Mouse (Mus musculus) heart, adult 2 months (tissue): Measurements from ENCODE around the gene Rnf149. TPM values are rescaled to one million over a fixed set of nuclear protein-coding genes. Genes with fewer than 3 reads are reported as not detected.

Experiments used
- DNase-seq, 2 experiments: peaks; one replicate each; pipeline ENCODE4 v3.0.0; 2021
- H3K27ac ChIP-seq: fragments of 200-600 bp; 2 replicates; pipeline ENCODE4 v1.8.1; 2022
- H3K27me3 ChIP-seq: fragments of 200-500 bp; 2 replicates; pipeline ENCODE4 v1.6.1; 2012; ENCODE audit warnings: mild to moderate bottlenecking, low read length, inconsistent platforms, mixed read lengths; ENCODE audit not compliant: control insufficient read depth, insufficient read depth
- H3K36me3 ChIP-seq: fragments of 200-500 bp; 2 replicates; pipeline ENCODE4 v1.6.1; 2012; ENCODE audit warnings: low read length, inconsistent platforms; ENCODE audit not compliant: control insufficient read depth, insufficient read depth
- H3K4me1 ChIP-seq: fragments of 200-500 bp; 2 replicates; pipeline ENCODE4 v1.6.1; 2011; ENCODE audit warnings: low read length; ENCODE audit not compliant: control insufficient read depth, insufficient read depth
- H3K4me3 ChIP-seq: fragments of 200-600 bp; 2 replicates; pipeline ENCODE4 v1.8.1; 2022
- H3K79me2 ChIP-seq: fragments of 200-500 bp; replicated peaks from 2 replicates; pipeline ENCODE4 v1.6.1; 2012; ENCODE audit warnings: mild to moderate bottlenecking, inconsistent platforms, low read length, moderate library complexity, mixed read lengths; ENCODE audit not compliant: control insufficient read depth, insufficient read depth
- H3K9ac ChIP-seq: fragments of 200-500 bp; 2 replicates; pipeline ENCODE4 v1.6.1; 2012; ENCODE audit warnings: low read depth, mild to moderate bottlenecking, control low read depth, inconsistent platforms, low read length, mixed read lengths
- CTCF ChIP-seq: fragments of 200-600 bp; IDR thresholded peaks from 2 replicates; pipeline ENCODE4 v1.8.1; 2022; ENCODE audit warnings: antibody characterized with exemption, mild to moderate bottlenecking, moderate library complexity
- EP300 ChIP-seq: fragments of 200-500 bp; IDR thresholded peaks from 2 replicates; pipeline ENCODE4 v1.6.1; 2011; ENCODE audit warnings: low read depth, low read length, control low read depth; ENCODE audit not compliant: insufficient read depth
- POLR2A ChIP-seq: fragments of 200-500 bp; IDR thresholded peaks from 2 replicates; pipeline ENCODE4 v1.6.1; 2011; ENCODE audit warnings: mild to moderate bottlenecking, low read depth, low read length, control low read depth; ENCODE audit not compliant: insufficient read depth
- WGBS: fragments of 180-500 bp; shearing (Covaris S2); methylation state at CpG from one replicate; pipeline ENCODE4 v1.1.7; 2018; 5-methylcytosine and 5-hydroxymethylcytosine counted together
- intact Hi-C: fragments of 180-260 bp; cut with DNase I; formaldehyde crosslinking; loops from one replicate; pipeline ENCODE4 v1.15.1; 2025
- polyA plus RNA-seq: library from polyadenylated mRNA; depleted of rRNA; stranded (reverse); fragments of >200 nt; gene quantifications from 2 replicates; pipeline ENCODE4 v1.2.3, GENCODE M21; 2012
- total RNA-seq, 2 experiments: library from RNA; stranded (reverse); gene quantifications; 2 replicates each; pipeline ENCODE4 v1.2.3; 2021

Gene Rnf149
- total and polyA plus RNA-seq, 3 experiments: 3.6 to 8.5 (median 7.0) TPM

DNA sequence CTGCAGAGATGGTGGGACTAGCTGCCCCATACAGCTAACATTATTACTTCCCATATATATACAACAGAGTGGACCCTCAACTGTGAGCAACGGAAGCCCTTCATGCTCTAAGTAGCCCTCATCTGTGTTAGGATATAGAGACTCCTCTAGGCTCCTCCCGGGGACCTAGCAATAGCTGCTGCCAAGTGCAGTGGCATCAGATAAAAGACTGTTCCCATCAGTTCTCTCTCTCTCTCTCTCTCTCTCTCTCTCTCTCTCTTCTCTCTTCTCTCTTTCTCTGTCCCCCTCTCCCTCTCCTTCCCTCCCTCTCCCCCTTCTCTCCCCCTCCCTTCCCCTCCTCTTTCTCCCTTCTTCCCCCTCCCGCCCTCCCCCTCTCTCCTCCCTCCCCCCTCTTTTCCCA, 4.0 kb upstream of the Rnf149 start:
- TF ChIP-seq POLR2A (no peak), CTCF (no peak), EP300 (no peak)
- intact Hi-C loops: no loop called here
- H3K36me3 ChIP-seq: no peaks in the 10 kb centered on the region
- H3K4me1 ChIP-seq: no peaks in the 10 kb centered on the region
- 71% methylated on average over 2 of the region's 3 CpGs for WGBS
- no peaks in the 10 kb centered on the region for H3K79me2 ChIP-seq
- no peak for DNase-seq
- H3K27ac ChIP-seq: no peak overlapping the region
- H3K4me3 ChIP-seq: no peak overlapping the region
- H3K9ac ChIP-seq: no peak overlapping the region
- 0 out of 2 replicates have a peak, but pooled peaks cover 3% of the 10 kb centered on the region for H3K27me3 ChIP-seq

DNA sequence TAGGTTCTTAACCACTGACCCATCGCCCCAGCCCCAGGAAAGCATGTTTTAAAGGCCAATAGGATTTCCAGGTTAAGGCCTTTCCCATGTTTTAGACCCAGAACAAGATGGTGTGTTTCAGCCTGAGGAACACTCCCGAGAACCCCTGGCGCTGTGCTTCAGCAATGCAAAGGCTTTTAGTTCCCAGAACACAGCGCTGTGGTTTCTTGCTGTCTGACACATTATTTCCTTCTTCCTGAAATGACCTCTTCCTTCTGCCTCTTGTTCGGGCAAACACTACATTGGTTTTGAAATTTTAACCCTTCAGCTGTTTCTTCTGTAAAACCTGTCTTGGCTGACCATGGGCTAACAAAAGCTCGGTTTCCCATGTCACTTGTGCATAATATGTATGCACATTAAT, 1.9 kb upstream of the Rnf149 start:
- Histone ChIP-seq H3K36me3 (no peaks in the 10 kb centered on the region), H3K27ac (no peak overlapping the region), H3K4me3 (no peak overlapping the region), H3K9ac (no peak overlapping the region), H3K27me3 (no peaks in the 10 kb centered on the region), H3K79me2 (no peaks in the 10 kb centered on the region), H3K4me1 (peaks cover 2% of the 10 kb centered on the region)
- TF ChIP-seq CTCF (no peak), POLR2A (no peak), EP300 (no peak)
- 66% methylated on average over 6 of the region's 6 CpGs for WGBS
- no peak for DNase-seq
- intact Hi-C loops: no loop called here

DNA sequence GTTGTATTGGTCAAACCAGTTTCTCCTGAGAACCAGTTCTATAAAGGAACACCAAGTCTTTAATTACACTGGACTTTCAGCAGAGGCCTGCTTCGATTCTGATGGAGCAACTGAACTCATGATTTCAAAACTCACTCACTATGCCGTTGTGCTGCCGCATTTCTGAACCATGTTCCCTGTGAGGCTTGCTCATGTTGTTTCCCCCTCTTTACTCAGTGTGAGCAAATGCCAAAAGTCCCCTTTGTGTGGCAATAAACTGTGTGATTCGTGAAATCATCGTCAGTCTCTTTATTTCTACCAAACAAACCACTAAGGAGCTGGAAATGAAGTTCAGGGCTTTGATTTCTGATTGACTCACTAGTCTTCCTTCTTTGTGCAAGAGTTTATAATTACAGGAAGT, 1.2 kb upstream of the Rnf149 start:
- TF ChIP-seq POLR2A (no peak), EP300 (no peak)
- Histone ChIP-seq H3K79me2 (no peaks in the 10 kb centered on the region), H3K27me3 (no peaks in the 10 kb centered on the region), H3K4me3 (no peak overlapping the region), H3K36me3 (no peaks in the 10 kb centered on the region), H3K4me1 (peaks cover 2% of the 10 kb centered on the region), H3K27ac (no peak overlapping the region), H3K9ac (no peak overlapping the region)
- no peak for DNase-seq
- WGBS: 90% methylated on average over 5 of the region's 5 CpGs
- intact Hi-C loops: no loop called here

DNA sequence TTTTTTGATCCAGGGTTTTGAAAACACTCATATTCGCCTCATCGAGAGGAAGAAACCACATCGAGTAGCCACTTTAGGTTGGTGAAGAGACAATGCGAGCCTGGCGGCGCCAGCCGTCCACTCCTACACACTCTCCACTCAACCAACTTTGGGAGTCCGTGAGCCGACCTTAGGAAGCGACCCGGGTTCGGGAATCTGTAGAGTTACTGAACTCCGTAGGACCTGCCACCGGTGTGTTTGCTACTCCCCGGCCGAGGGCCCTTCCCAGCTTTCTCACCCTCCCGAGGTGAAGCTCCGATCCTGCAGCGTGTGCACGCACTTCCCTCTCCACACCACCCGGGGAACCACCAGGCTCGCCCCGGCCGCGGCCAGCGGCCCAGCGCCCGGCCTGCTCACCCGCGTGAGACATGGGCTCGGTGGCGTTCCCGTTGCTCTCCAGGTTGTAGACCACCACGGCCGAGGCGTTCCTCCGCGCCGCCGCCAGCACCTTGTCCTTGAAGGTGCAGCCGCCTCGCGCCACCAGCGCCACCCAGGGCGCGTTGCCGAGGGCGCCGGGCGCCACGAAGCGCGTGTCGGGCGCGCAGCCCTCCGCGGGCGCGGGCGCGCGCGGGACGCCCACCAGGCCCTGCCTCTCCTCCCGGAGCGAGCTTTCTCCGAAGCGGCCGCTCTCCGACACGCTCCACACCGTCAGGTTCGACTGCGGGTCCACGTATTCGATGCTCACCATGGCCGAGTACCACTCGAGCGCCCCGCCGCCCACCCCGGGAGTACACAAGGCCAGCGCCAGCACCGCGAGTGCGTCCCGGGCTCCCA, 568 bp downstream of the Rnf149 start:
- no peaks in the 10 kb centered on the region for H3K27me3 ChIP-seq
- intact Hi-C loops: loop anchor here (1.0 kb wide), 1 partner anchor 41 kb away; no protein-coding TSS in a partner anchor
- peaks cover 2% of the 10 kb centered on the region for H3K4me1 ChIP-seq
- no peaks in the 10 kb centered on the region for H3K79me2 ChIP-seq
- H3K36me3 ChIP-seq: no peaks in the 10 kb centered on the region
- H3K4me3 ChIP-seq: peak overlapping the region; percentile 73
- no peak for TF ChIP-seq POLR2A
- no peak for TF ChIP-seq EP300
- TF ChIP-seq CTCF: peak; percentile 30; the same call in 1 of the 2 replicates
- under 1% methylated on average over 87 of the region's 88 CpGs for WGBS
- H3K27ac ChIP-seq: peak overlapping the region; percentile 86
- peak overlapping the region; percentile 90 for H3K9ac ChIP-seq
- DNase-seq: peak in 1 of 2 experiments; percentile 75

DNA sequence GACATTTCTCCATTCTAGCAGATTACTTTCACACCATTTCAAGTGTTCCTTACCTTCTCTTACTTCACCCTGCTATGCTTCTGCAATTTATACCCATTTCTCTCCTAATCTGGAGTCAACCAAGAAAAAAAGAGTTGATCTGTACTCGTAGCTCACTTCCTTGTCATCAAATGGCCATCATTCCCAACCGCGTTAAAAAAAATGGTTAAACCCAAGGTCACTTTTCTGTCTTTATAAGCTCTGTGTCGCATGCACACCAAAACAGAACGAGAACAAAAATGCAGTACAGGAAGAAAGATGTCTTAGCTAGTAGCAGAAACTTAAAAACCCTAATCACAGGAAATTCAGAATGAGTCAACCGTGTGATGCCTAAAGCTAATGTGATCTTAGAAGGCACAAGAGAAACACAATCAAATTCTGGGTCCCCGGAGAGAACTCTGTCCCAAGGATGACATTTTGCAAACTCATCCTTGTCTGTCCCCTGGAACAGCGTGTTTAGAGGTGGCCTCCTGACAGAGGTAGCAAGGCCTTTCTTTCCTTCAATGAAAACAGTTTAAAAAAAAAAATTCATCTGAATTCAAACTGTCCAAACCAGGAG, 1.3 kb downstream of the Rnf149 start:
- H3K27me3 ChIP-seq: no peaks in the 10 kb centered on the region
- peak overlapping the region; percentile 86 for H3K27ac ChIP-seq
- 27% methylated on average over 8 of the region's 8 CpGs for WGBS
- no peak for DNase-seq
- no peak for TF ChIP-seq POLR2A
- no peak for TF ChIP-seq CTCF
- no peak for TF ChIP-seq EP300
- no peaks in the 10 kb centered on the region for H3K79me2 ChIP-seq
- peak overlapping the region; percentile 73 for H3K4me3 ChIP-seq
- no peaks in the 10 kb centered on the region for H3K36me3 ChIP-seq
- H3K4me1 ChIP-seq: peaks cover 2% of the 10 kb centered on the region
- intact Hi-C loops: no loop called here
- peak overlapping the region; percentile 90; the same call in 1 of the 2 replicates for H3K9ac ChIP-seq

DNA sequence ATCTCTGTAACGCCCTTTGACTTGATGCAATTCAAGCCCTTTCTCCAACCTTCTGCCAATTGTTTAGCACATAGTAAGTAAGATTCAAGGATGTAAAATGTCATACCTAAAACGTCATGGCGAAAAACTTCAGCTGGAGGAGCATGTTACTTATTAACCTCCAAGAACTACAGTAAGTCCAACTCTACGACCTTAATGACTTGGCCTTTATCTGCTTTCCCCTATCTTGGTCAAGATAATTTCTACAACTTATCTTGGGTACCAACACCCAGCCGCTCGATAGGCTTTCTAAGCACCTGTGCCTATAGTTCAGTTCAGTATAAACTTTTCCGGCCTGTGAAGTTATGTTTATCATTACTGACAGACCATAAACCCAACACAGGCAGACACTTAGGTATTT, 3.3 kb downstream of the Rnf149 start:
- Histone ChIP-seq H3K36me3 (no peaks in the 10 kb centered on the region), H3K4me3 (no peak overlapping the region), H3K79me2 (no peaks in the 10 kb centered on the region; the same call in 1 of the 2 replicates), H3K27me3 (no peaks in the 10 kb centered on the region), H3K27ac (no peak overlapping the region), H3K9ac (no peak overlapping the region), H3K4me1 (peaks cover 2% of the 10 kb centered on the region)
- intact Hi-C loops: no loop called here
- no peak for DNase-seq
- TF ChIP-seq CTCF: no peak
- TF ChIP-seq POLR2A: no peak
- TF ChIP-seq EP300: no peak
- WGBS: 83% methylated on average over 7 of the region's 7 CpGs
